In genomic region chr10:59112755-59113154, GRCm38 (mm10) we compare ENCODE assay signal across 24 mouse cellular contexts.
DNase-seq lines count a peak whose midpoint lies in the region; ATAC-seq lines count a peak whose summit lies in the region.
"Had no signal": no experiment of that assay in that cellular context is flagged by ENCODE, and none has a peak within 500 bp of the region (broad histone marks: within the 10 kb centered on the region; RNA-seq: fewer than 3 reads in every experiment).

No protein-coding gene starts in this region.

- H3K9me3 ChIP-seq in kidney, embryonic 15.5 days (replicated peaks) = no peaks in the 10 kb centered on the region
- no peaks in the 10 kb centered on the region for H3K9me3 ChIP-seq in hindbrain, embryonic 16.5 days (ENCODE audit: control insufficient read depth, low read length)
- H3K9me3 ChIP-seq: embryonic facial prominence, embryonic 12.5 days; embryonic facial prominence, embryonic 15.5 days; forebrain, embryonic 15.5 days; heart, embryonic 10.5 days; heart, embryonic 13.5 days; hindbrain, embryonic 15.5 days had no signal

- no peak overlapping the region for H3K27ac ChIP-seq in kidney, embryonic 15.5 days
- H3K27ac ChIP-seq in hindbrain, embryonic 16.5 days (ENCODE audit: low read depth, low read length) = no peak overlapping the region
- H3K27ac ChIP-seq: embryonic facial prominence, embryonic 12.5 days; embryonic facial prominence, embryonic 15.5 days; forebrain, embryonic 15.5 days; heart, adult 2 months; heart, embryonic 10.5 days; heart, embryonic 13.5 days; hindbrain, embryonic 12.5 days; hindbrain, embryonic 15.5 days had no signal

- no peaks in the 10 kb centered on the region for H3K36me3 ChIP-seq in kidney, embryonic 15.5 days
- no peaks in the 10 kb centered on the region for H3K36me3 ChIP-seq in hindbrain, embryonic 16.5 days (ENCODE audit: control insufficient read depth, insufficient read depth, low read length)
- H3K36me3 ChIP-seq: embryonic facial prominence, embryonic 12.5 days; heart, embryonic 10.5 days; heart, embryonic 13.5 days; hindbrain, embryonic 12.5 days; hindbrain, embryonic 15.5 days had no signal

- H3K4me1 ChIP-seq in kidney, embryonic 15.5 days = 0 out of 2 replicates have a peak, but pooled peaks cover 5% of the 10 kb centered on the region
- no peaks in the 10 kb centered on the region for H3K4me1 ChIP-seq in hindbrain, embryonic 16.5 days (ENCODE audit: control insufficient read depth, insufficient read depth, low read depth, low read length)
- H3K4me1 ChIP-seq: embryonic facial prominence, embryonic 12.5 days; embryonic facial prominence, embryonic 15.5 days; hindbrain, embryonic 12.5 days; hindbrain, embryonic 15.5 days had no signal

- no peak overlapping the region for H3K4me3 ChIP-seq in kidney, embryonic 15.5 days (replicated peaks)
- H3K4me3 ChIP-seq in hindbrain, embryonic 16.5 days (ENCODE audit: low read length) = no peak overlapping the region
- H3K4me3 ChIP-seq: embryonic facial prominence, embryonic 12.5 days; embryonic facial prominence, embryonic 15.5 days; forebrain, embryonic 15.5 days; heart, adult 2 months; heart, embryonic 10.5 days; heart, embryonic 13.5 days; hindbrain, embryonic 12.5 days; hindbrain, embryonic 15.5 days had no signal

- 89% methylated on average over 8 of the region's 8 CpGs for WGBS in kidney, embryonic 15.5 days
- WGBS in hindbrain, embryonic 16.5 days = 97% methylated on average over 8 of the region's 8 CpGs

- peak; percentile 76 for ATAC-seq in common myeloid progenitor, adult 5-6 weeks (replicated peaks; ENCODE audit: low read depth, poor library complexity, severe bottlenecking)
- ATAC-seq in megakaryocyte, adult 5-6 weeks (ENCODE audit: poor library complexity, severe bottlenecking) = peak; percentile 64
- no peak for ATAC-seq in kidney, embryonic 15.5 days (replicated peaks; ENCODE audit: low FRiP score)
- no peak for ATAC-seq in hindbrain, embryonic 16.5 days
- ATAC-seq: activated CD4-positive, CD25-positive, alpha-beta regulatory T cell, adult 4 months; forebrain, embryonic 15.5 days had no signal

- DNase-seq in 416B (ENCODE audit: low read depth) = peak; percentile 6
- no peak for DNase-seq in embryo, embryonic 10.5 days (ENCODE audit: low spot score)
- DNase-seq: adrenal gland, adult 8-10 months; adrenal gland, postnatal 25 days; cerebellum, adult 11-12 months; cerebellum, adult 8-10 months; cerebellum, postnatal 10 days; cerebellum, postnatal 36 days; gastrocnemius, postnatal 25 days; heart, adult 2 months; heart, postnatal 14 days; heart, postnatal 4 days had no signal

- H3K4me2 ChIP-seq in kidney, embryonic 15.5 days = no peak overlapping the region
- no peak overlapping the region for H3K4me2 ChIP-seq in hindbrain, embryonic 16.5 days (ENCODE audit: low read length)
- H3K4me2 ChIP-seq: embryonic facial prominence, embryonic 12.5 days; embryonic facial prominence, embryonic 15.5 days; forebrain, embryonic 15.5 days; heart, embryonic 13.5 days; hindbrain, embryonic 12.5 days; hindbrain, embryonic 15.5 days had no signal

- no peak overlapping the region for H3K9ac ChIP-seq in kidney, embryonic 15.5 days
- no peak overlapping the region for H3K9ac ChIP-seq in hindbrain, embryonic 16.5 days (ENCODE audit: low read depth, low read length)
- H3K9ac ChIP-seq: embryonic facial prominence, embryonic 12.5 days; embryonic facial prominence, embryonic 15.5 days; forebrain, embryonic 15.5 days; heart, embryonic 13.5 days; hindbrain, embryonic 12.5 days; hindbrain, embryonic 15.5 days had no signal

- no peaks in the 10 kb centered on the region for H3K27me3 ChIP-seq in kidney, embryonic 15.5 days
- H3K27me3 ChIP-seq in hindbrain, embryonic 16.5 days (replicated peaks; ENCODE audit: control insufficient read depth, insufficient read depth, low read length) = no peaks in the 10 kb centered on the region
- H3K27me3 ChIP-seq: embryonic facial prominence, embryonic 12.5 days; embryonic facial prominence, embryonic 15.5 days; forebrain, embryonic 15.5 days; hindbrain, embryonic 12.5 days; hindbrain, embryonic 15.5 days had no signal

Comparison
In these comparisons a context has a peak if more than half of its experiments do, and no peak if none do; other contexts are left out.
1. ATAC-seq: peak in common myeloid progenitor, adult 5-6 weeks (single experiment) and megakaryocyte, adult 5-6 weeks (single experiment); none in kidney, embryonic 15.5 days (single experiment) and hindbrain, embryonic 16.5 days (single experiment).